Comparison of ENCODE assay signal across 9 mouse cellular contexts in the genomic region with DNA sequence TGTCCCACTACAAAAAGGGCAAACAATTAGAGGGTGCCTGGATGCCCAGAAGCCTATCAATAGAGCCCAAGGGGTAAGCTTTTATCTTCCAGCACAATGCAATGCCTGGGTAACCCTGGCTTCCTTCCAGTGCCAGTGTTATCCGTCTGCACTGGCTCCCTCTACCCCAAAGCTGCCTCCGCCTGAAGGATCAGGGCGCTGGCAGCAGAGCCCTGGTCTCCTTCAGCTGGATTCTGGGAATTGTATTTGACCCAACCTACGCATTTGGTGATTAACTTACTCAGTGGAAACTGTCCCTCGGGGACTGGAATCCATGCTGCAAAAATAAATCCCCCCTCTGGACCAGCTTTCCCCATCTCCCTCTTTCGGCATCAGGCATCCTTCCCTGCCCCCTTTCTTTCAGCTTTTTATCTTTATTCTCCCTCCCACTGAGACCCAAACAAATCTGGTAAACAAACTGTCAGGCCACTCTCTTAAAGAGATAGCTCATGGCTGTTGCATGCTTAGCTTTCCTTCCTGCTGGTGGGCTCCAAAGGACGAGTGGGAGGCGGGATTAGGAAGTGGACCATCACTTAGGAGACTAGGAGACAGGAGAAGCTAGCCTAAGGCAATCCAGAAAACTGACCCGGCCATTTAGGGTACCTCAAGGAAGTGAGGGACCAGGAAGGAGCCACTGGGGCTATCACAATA.
DNase-seq lines count a peak whose midpoint lies in the region; ATAC-seq and TF ChIP-seq lines count a peak whose summit lies in the region.
"Had no signal": no experiment of that assay in that cellular context is flagged by ENCODE, and none has a peak within 500 bp of the region (broad histone marks: within the 10 kb centered on the region; RNA-seq: fewer than 3 reads in every experiment).

No protein-coding gene starts in this region.

- TF ChIP-seq EP300 in stomach, postnatal 0 days (optimal IDR thresholded peaks at IDR 0.05) = no peak

- no peak overlapping the region for H3K9ac ChIP-seq in forebrain, embryonic 16.5 days (replicated peaks; ENCODE audit: low read depth, low read length)
- H3K9ac ChIP-seq in midbrain, embryonic 11.5 days (ENCODE audit: low read length) = no peak overlapping the region
- H3K9ac ChIP-seq in liver, embryonic 11.5 days (ENCODE audit: low read depth, low read length) = no peak overlapping the region
- no peak overlapping the region for H3K9ac ChIP-seq in stomach, postnatal 0 days (ENCODE audit: low read length)

- TF ChIP-seq CTCF in stomach, postnatal 0 days (IDR thresholded peaks at IDR 0.05; ENCODE audit: low read depth) = 0 out of 2 replicates have a peak, but pooled peaks have one; percentile 2

- ATAC-seq in forebrain, embryonic 16.5 days = no peak
- no peak for ATAC-seq in midbrain, embryonic 11.5 days (ENCODE audit: low FRiP score)
- no peak for ATAC-seq in liver, embryonic 11.5 days (replicated peaks; ENCODE audit: low FRiP score)
- ATAC-seq in stomach, postnatal 0 days (ENCODE audit: low FRiP score, low TSS enrichment) = peak; percentile 20; the same call in 1 of the 2 replicates

- H3K36me3 ChIP-seq in forebrain, embryonic 10.5 days (replicated peaks) = no peaks in the 10 kb centered on the region
- no peaks in the 10 kb centered on the region for H3K36me3 ChIP-seq in forebrain, embryonic 16.5 days (ENCODE audit: control insufficient read depth, insufficient read depth)
- no peaks in the 10 kb centered on the region for H3K36me3 ChIP-seq in midbrain, embryonic 10.5 days
- no peaks in the 10 kb centered on the region for H3K36me3 ChIP-seq in midbrain, embryonic 11.5 days (ENCODE audit: control insufficient read depth, insufficient read depth, low read length)
- no peaks in the 10 kb centered on the region for H3K36me3 ChIP-seq in liver, embryonic 11.5 days (ENCODE audit: control insufficient read depth, insufficient read depth, low read length)
- no peaks in the 10 kb centered on the region for H3K36me3 ChIP-seq in stomach, postnatal 0 days (ENCODE audit: control insufficient read depth, insufficient read depth, low read length)

- peaks cover 65% of the 10 kb centered on the region for H3K27me3 ChIP-seq in forebrain, embryonic 10.5 days (ENCODE audit: poor library complexity, severe bottlenecking)
- H3K27me3 ChIP-seq in forebrain, embryonic 16.5 days (replicated peaks; ENCODE audit: control insufficient read depth, insufficient read depth, low read length) = no peaks in the 10 kb centered on the region
- peaks cover 18% of the 10 kb centered on the region for H3K27me3 ChIP-seq in midbrain, embryonic 10.5 days (ENCODE audit: low read depth, poor library complexity, severe bottlenecking)
- no peaks in the 10 kb centered on the region for H3K27me3 ChIP-seq in midbrain, embryonic 11.5 days (ENCODE audit: control insufficient read depth, insufficient read depth, low read length)
- no peaks in the 10 kb centered on the region for H3K27me3 ChIP-seq in liver, embryonic 11.5 days (replicated peaks; ENCODE audit: control insufficient read depth, insufficient read depth, low read length)
- H3K27me3 ChIP-seq in stomach, postnatal 0 days (ENCODE audit: control insufficient read depth, insufficient read depth, low read length) = no peaks in the 10 kb centered on the region

- no peak overlapping the region for H3K4me2 ChIP-seq in forebrain, embryonic 16.5 days (ENCODE audit: low read length)
- no peak overlapping the region for H3K4me2 ChIP-seq in midbrain, embryonic 11.5 days
- peak overlapping the region; percentile 21; the same call in 1 of the 2 replicates for H3K4me2 ChIP-seq in liver, embryonic 11.5 days
- H3K4me2 ChIP-seq in stomach, postnatal 0 days (replicated peaks; ENCODE audit: low read depth) = no peak overlapping the region; the same call in 1 of the 2 replicates

- DNase-seq in forebrain, embryonic 10.5 days (ENCODE audit: extremely low spot score, low spot score) = no peak
- DNase-seq in midbrain, embryonic 10.5 days (ENCODE audit: low spot score) = no peak
- no peak for DNase-seq in midbrain, embryonic 11.5 days (ENCODE audit: low spot score, missing footprints)
- no peak for DNase-seq in liver, embryonic 11.5 days (ENCODE audit: low spot score)
- DNase-seq in stomach, postnatal 0 days (ENCODE audit: low spot score) = peak; percentile 68
- no peak for DNase-seq in thymus, adult 18-20 months
- no peak for DNase-seq in layer of hippocampus, postnatal 36 days
- DNase-seq: gastrocnemius, postnatal 10 days had no signal

- H3K4me1 ChIP-seq in forebrain, embryonic 10.5 days = peaks cover 88% of the 10 kb centered on the region
- H3K4me1 ChIP-seq in forebrain, embryonic 16.5 days (replicated peaks; ENCODE audit: control insufficient read depth, insufficient read depth, low read length) = peaks cover 19% of the 10 kb centered on the region
- peaks cover 84% of the 10 kb centered on the region for H3K4me1 ChIP-seq in midbrain, embryonic 10.5 days
- peaks cover 15% of the 10 kb centered on the region for H3K4me1 ChIP-seq in midbrain, embryonic 11.5 days (ENCODE audit: control insufficient read depth, insufficient read depth, low read length)
- H3K4me1 ChIP-seq in liver, embryonic 11.5 days (replicated peaks; ENCODE audit: control insufficient read depth, insufficient read depth, low read length) = peaks cover 75% of the 10 kb centered on the region
- H3K4me1 ChIP-seq in stomach, postnatal 0 days (replicated peaks; ENCODE audit: control insufficient read depth, insufficient read depth) = peaks cover 30% of the 10 kb centered on the region

- 47% methylated on average over 9 of the region's 9 CpGs for WGBS in forebrain, embryonic 10.5 days
- WGBS in forebrain, embryonic 16.5 days = 25% methylated on average over 9 of the region's 9 CpGs
- WGBS in midbrain, embryonic 10.5 days = 40% methylated on average over 9 of the region's 9 CpGs
- WGBS in midbrain, embryonic 11.5 days = 40% methylated on average over 9 of the region's 9 CpGs
- 36% methylated on average over 9 of the region's 9 CpGs for WGBS in liver, embryonic 11.5 days
- WGBS in stomach, postnatal 0 days = 22% methylated on average over 9 of the region's 9 CpGs

- no peaks in the 10 kb centered on the region for H3K9me3 ChIP-seq in forebrain, embryonic 10.5 days
- no peaks in the 10 kb centered on the region for H3K9me3 ChIP-seq in forebrain, embryonic 16.5 days (ENCODE audit: control insufficient read depth, low read length)
- H3K9me3 ChIP-seq in midbrain, embryonic 10.5 days (replicated peaks) = no peaks in the 10 kb centered on the region
- no peaks in the 10 kb centered on the region for H3K9me3 ChIP-seq in midbrain, embryonic 11.5 days (ENCODE audit: control insufficient read depth, low read length)
- H3K9me3 ChIP-seq in liver, embryonic 11.5 days (ENCODE audit: control insufficient read depth, low read length) = no peaks in the 10 kb centered on the region
- no peaks in the 10 kb centered on the region for H3K9me3 ChIP-seq in stomach, postnatal 0 days (ENCODE audit: control insufficient read depth, low read length)

- H3K27ac ChIP-seq in forebrain, embryonic 10.5 days = peak overlapping the region; percentile 93
- no peak overlapping the region for H3K27ac ChIP-seq in forebrain, embryonic 16.5 days (ENCODE audit: low read length)
- peak overlapping the region; percentile 67 for H3K27ac ChIP-seq in midbrain, embryonic 10.5 days (replicated peaks)
- no peak overlapping the region for H3K27ac ChIP-seq in midbrain, embryonic 11.5 days (ENCODE audit: low read depth, low read length)
- H3K27ac ChIP-seq in liver, embryonic 11.5 days (ENCODE audit: low read depth, low read length) = peak overlapping the region; percentile 85
- H3K27ac ChIP-seq in stomach, postnatal 0 days (replicated peaks) = peak overlapping the region; percentile 74

- H3K4me3 ChIP-seq in forebrain, embryonic 10.5 days = no peak overlapping the region
- H3K4me3 ChIP-seq in forebrain, embryonic 16.5 days (replicated peaks; ENCODE audit: low read length) = no peak overlapping the region
- H3K4me3 ChIP-seq in midbrain, embryonic 10.5 days = no peak overlapping the region
- H3K4me3 ChIP-seq in midbrain, embryonic 11.5 days (ENCODE audit: low read depth, low read length) = no peak overlapping the region
- H3K4me3 ChIP-seq in liver, embryonic 11.5 days (ENCODE audit: low read depth, low read length) = no peak overlapping the region
- H3K4me3 ChIP-seq in stomach, postnatal 0 days (ENCODE audit: low read depth, low read length) = no peak overlapping the region

Comparison
In these comparisons a context has a peak if more than half of its experiments do, and no peak if none do; other contexts are left out.
1. H3K27ac ChIP-seq: peak in forebrain, embryonic 10.5 days (single experiment), midbrain, embryonic 10.5 days (single experiment), liver, embryonic 11.5 days (single experiment) and stomach, postnatal 0 days (single experiment); none in forebrain, embryonic 16.5 days (single experiment) and midbrain, embryonic 11.5 days (single experiment).